Mouse (Mus musculus) cortical plate, adult 2 months (tissue): Measurements from ENCODE around the gene Podxl2. TPM values are rescaled to one million over a fixed set of nuclear protein-coding genes. Genes with fewer than 3 reads are reported as not detected.
A peak's percentile ranks its signal among the peaks of the same experiment; 100 is the strongest.

ENCODE experiments used
- H3K27ac ChIP-seq: fragments of 200-500 bp; 2 replicates; pipeline ENCODE4 v1.5.1; 2012; ENCODE audit warnings: low read length, control low read depth, inconsistent platforms; ENCODE audit not compliant: insufficient read depth
- H3K4me1 ChIP-seq: fragments of 200-500 bp; 2 replicates; pipeline ENCODE4 v1.6.1; 2011; ENCODE audit warnings: low read length; ENCODE audit not compliant: control insufficient read depth, insufficient read depth
- H3K4me3 ChIP-seq: fragments of 200-500 bp; 2 replicates; pipeline ENCODE4 v1.5.1; 2011; ENCODE audit warnings: mild to moderate bottlenecking, low read length, control low read depth; ENCODE audit not compliant: insufficient read depth
- CTCF ChIP-seq: fragments of 200-500 bp; IDR thresholded peaks from 2 replicates; pipeline ENCODE4 v1.5.1; 2011; ENCODE audit warnings: mild to moderate bottlenecking, control low read depth, low read length; ENCODE audit not compliant: insufficient read depth; ENCODE audit errors: extremely low read depth
- POLR2A ChIP-seq: fragments of 200-500 bp; IDR thresholded peaks from 2 replicates; pipeline ENCODE4 v1.6.1; 2011; ENCODE audit warnings: mild to moderate bottlenecking, low read length, control low read depth; ENCODE audit not compliant: insufficient read depth; ENCODE audit errors: extremely low read depth
- polyA plus RNA-seq: library from polyadenylated mRNA; depleted of rRNA; stranded (reverse); fragments of >200 nt; gene quantifications from 2 replicates; pipeline ENCODE4 v1.2.3, GENCODE M21; 2012

Gene Podxl2
- polyA plus RNA-seq, 1 experiment: 381 TPM

- Histone ChIP-seq H3K4me1 (no peaks in the 10 kb centered on the region), H3K4me3 (no peak overlapping the region), H3K27ac (no peak overlapping the region)
- TF ChIP-seq POLR2A (no peak), CTCF (no peak)
Measured at GRCm38 (mm10) chr6:88833340-88834140, 41.3 kb downstream of the Podxl2 start.

- H3K4me1 ChIP-seq: no peaks in the 10 kb centered on the region
- TF ChIP-seq CTCF (no peak), POLR2A (no peak)
- no peak overlapping the region for H3K27ac ChIP-seq
- no peak overlapping the region for H3K4me3 ChIP-seq
Measured at GRCm38 (mm10) chr6:88832663-88833062, 42.2 kb downstream of the Podxl2 start.

GRCm38 (mm10) chr6:88831456-88831855, 43.4 kb downstream of the Podxl2 start:
- TF ChIP-seq POLR2A: no peak
- peak; percentile 84 for TF ChIP-seq CTCF
- no peaks in the 10 kb centered on the region for H3K4me1 ChIP-seq
- no peak overlapping the region for H3K27ac ChIP-seq
- no peak overlapping the region for H3K4me3 ChIP-seq

- no peak for TF ChIP-seq POLR2A
- TF ChIP-seq CTCF: no peak
- H3K27ac ChIP-seq: no peak overlapping the region
- no peak overlapping the region for H3K4me3 ChIP-seq
- H3K4me1 ChIP-seq: no peaks in the 10 kb centered on the region
Measured at GRCm38 (mm10) chr6:88830112-88830702, 44.6 kb downstream of the Podxl2 start.

- TF ChIP-seq POLR2A (no peak), CTCF (no peak)
- Histone ChIP-seq H3K27ac (no peak overlapping the region), H3K4me3 (no peak overlapping the region), H3K4me1 (no peaks in the 10 kb centered on the region)
Measured at GRCm38 (mm10) chr6:88829579-88829978, 45.3 kb downstream of the Podxl2 start.

- Histone ChIP-seq H3K27ac (no peak overlapping the region), H3K4me1 (no peaks in the 10 kb centered on the region), H3K4me3 (no peak overlapping the region)
- TF ChIP-seq CTCF: no peak
Measured at GRCm38 (mm10) chr6:88828206-88829009, 46.4 kb downstream of the Podxl2 start.

GRCm38 (mm10) chr6:88827395-88828205, 47.2 kb downstream of the Podxl2 start:
- Histone ChIP-seq H3K4me1 (no peaks in the 10 kb centered on the region), H3K4me3 (no peak overlapping the region), H3K27ac (0 out of 2 replicates have a peak overlapping the region, but pooled peaks have one; percentile 16)
- TF ChIP-seq CTCF (peak; percentile 28; the same call in 1 of the 2 replicates), POLR2A (no peak)

GRCm38 (mm10) chr6:88826965-88827364, 47.9 kb downstream of the Podxl2 start:
- Histone ChIP-seq H3K27ac (peak overlapping the region; percentile 27; the same call in 1 of the 2 replicates), H3K4me1 (no peaks in the 10 kb centered on the region)
- TF ChIP-seq POLR2A: no peak
- TF ChIP-seq CTCF: no peak

GRCm38 (mm10) chr6:88826545-88826944, 48.3 kb downstream of the Podxl2 start:
- no peak for TF ChIP-seq CTCF
- no peak for TF ChIP-seq POLR2A
- peak overlapping the region; percentile 27; the same call in 1 of the 2 replicates for H3K27ac ChIP-seq
- no peak overlapping the region for H3K4me3 ChIP-seq
- H3K4me1 ChIP-seq: no peaks in the 10 kb centered on the region

More at GRCm38 (mm10) chr6:88826965-88827364, 47.9 kb downstream of the Podxl2 start:
- no peak overlapping the region for H3K4me3 ChIP-seq
